Mouse (Mus musculus): ENCODE results near the gene Ssr2.
"Not testable (repeated sequence)": the region's sequence is repeated elsewhere in the genome, so short reads cannot be mapped to it uniquely, and the experiment has no call there.

The Ssr2 gene

DNA sequence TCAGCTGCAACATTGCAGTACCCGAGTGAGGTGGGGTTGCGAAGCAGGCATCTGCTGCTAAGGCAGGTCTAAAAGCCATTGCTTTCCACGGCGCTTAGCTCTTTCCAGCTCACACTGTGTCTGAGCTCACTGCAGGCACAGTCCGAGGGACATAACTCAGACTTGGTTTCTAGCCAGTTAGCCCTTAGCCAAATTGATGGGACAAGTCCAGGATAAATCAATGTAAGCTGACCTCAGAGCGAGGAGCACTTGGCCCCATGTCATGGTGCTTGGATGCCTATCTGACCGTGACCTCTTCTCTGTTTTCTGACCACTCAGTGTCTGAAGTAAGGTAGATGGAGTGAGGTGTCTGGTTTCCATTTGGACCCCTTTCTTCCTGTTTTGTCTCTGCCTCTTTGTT lies 11.7 kb upstream of the Ssr2 start:
- DNase-seq (ENCODE audit: low spot score), result no peak

DNA sequence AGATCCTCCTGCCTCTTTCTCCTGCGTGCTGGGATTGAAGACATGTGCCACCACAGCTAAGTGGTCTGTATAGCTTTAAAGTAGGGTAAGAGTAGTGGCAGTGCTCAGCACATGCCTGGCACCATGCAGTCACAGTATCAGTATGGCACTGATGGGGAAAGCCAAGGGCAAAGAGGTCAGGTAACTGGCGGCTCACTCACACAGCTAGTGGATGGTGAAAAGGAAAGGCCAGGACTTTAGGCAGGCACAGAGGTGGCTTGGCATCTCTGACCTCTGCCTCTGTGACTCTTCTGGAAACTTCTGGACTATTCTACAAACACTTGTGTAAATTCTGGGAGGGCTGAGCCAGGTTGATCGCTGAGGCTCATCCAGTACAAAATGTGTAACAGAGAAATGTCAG lies 9.6 kb upstream of the Ssr2 start:
- no peak for DNase-seq (ENCODE audit: low spot score)

DNA sequence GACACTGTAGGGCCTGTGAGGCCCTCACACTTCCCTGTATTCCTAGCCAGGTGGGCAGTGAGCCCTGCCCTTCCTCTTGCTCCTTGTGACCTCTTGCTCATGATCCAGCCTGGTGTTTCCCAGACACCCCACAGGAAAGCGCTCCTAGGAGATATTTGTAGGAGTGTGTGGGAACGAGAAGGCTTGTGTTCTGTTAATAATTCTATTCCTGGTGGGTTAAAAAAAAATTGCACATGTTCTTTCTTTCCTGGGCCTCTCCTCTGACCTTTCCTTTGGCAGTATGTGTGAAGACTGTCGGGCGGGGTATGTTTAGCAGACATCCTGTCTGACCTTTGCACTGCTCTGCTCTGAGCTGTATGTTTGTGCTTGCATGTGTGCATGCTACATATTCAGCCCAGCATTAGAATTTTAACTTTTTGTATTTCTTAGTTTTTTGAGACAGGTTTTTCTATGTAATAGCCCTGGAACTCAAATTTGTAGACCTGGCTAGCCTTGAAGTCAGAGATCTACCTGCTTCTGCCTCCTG lies 9.1 kb upstream of the Ssr2 start:
- DNase-seq (ENCODE audit: low spot score), result no peak

DNA sequence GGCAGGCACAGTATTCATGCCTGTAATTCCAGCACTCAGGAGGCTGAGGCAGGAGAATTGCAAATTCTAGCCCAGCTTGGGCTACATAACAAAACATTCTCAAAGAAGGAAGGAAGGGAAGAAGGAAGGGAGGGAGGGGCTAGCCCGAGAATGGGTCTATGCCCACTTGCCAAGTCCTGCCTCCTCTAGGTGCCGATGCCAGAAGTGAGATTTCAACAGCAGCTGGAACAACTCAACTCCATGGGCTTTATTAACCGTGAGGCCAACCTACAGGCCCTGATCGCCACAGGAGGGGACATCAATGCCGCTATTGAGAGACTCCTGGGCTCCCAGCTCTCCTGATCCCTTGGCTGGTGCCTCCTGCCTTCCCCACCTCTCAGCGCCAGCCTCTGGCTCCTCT lies 7.8 kb upstream of the Ssr2 start:
- DNase-seq (ENCODE audit: low spot score), result no peak

DNA sequence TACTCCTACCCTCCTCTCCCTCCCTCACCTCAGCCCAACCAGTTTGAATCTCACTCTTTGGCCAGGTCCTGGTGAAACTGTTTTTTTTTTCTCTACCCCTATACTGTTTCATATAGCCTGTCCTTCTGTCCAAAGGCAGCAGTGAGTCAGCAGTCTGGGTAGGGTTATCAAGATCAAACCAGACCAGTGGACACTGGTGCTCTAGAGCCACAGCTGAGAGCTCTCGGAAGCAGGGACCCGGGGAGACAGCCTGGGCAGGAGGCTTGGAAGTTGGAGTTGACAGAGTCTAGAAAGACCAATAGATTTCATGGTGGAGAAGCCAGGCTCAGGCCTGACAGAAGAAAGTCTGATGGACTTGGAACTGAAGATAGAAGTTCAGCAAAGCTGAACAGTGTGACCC lies 7.1 kb upstream of the Ssr2 start:
- DNase-seq (ENCODE audit: low spot score), result no peak

DNA sequence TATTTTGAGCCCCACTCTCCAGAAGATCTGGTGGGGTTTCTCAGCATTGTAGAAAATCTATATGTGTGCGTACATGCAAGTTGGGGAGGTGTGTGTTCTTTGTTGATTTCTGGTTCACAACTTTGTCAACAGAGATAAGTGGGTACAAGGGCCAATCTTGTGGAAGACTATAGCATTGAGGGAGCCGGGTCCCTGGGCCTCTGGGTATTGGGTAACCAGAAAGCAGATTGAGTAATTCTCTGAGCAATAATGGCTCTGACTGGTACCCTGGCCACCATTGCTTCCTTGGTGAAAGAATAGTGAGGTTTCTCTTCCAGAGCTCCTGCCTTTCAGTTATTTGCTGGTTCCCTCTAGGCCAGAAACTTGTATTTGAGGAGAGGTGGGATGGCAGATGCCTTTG lies 6.6 kb upstream of the Ssr2 start:
- DNase-seq (ENCODE audit: low spot score), result no peak

DNA sequence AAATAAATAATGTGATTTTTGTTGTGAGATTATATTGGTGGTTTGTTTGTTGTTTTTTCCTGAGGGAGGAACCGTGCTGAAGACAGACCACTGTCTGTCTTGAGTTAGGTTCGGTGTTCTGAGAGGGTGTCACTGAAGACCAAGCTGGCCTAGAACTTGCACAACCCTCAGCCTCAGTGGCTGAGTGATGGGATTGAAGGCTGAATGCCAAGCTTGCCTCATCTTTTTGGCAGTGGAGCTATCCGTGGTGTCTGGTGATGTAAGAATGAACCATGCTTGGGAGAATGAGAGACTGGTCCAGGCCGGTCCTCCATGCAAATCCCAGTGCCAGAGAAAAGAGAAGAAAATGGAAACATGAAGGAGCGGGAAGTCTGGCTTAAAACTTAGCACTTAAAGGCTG lies 6.0 kb upstream of the Ssr2 start:
- DNase-seq (ENCODE audit: low spot score), result no peak

DNA sequence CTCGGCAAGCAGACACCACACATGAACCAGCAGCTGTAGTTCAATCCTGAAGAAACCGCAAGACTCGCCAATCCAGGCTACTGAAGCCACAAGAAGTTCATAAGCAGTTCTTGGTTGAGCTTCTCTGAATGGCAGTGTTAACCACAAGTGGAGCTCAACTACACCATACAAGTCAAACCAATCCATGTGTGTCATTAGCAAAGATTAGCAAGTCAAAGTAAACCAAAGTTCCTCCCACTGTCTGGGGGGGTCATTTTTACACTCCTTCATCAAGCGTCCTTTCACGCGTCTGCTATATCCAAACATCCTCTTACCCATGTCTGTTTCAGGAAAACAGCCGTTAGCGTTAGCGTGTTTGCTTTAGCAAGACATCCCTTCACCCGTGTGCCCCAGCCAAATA lies 5.3 kb upstream of the Ssr2 start:
- no peak for DNase-seq (ENCODE audit: low spot score)

DNA sequence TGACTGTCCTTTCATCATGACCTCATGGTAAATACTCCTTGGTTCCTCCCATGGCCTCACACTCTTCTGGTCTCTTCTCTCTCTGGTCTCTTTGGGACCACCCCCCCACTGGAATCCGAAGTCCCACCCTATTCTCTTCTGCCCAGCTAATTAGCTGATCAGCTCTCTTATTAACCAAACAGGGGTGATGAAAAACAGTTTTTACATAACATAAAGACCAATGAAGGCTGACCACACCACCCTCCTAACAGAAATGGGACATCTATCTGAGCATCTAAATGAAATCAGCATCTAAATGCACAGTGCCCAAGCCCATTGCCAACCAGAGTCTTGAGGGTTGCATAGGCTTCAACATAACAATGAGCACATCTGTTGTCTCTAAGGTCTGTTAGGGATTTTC lies 3.8 kb upstream of the Ssr2 start:
- no peak for DNase-seq (ENCODE audit: low spot score)

DNA sequence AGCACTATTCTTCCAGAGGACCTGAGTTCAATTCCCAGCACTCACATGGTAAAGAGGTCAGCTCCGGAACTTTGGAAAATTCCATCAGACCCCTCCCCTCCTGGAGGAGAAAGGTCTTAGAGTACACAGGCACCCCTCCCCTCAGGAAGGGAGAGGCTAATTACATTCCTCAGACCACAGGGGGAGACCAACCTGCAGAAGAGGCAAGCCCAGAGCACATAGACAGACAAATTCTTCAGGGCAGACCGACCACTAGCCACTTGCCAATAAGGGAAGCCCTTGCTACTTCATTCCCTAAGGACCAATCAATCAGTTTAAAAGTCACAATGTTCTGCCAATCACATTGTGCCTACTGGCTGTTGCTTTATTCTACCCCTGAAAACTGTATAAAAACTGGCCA lies 2.8 kb upstream of the Ssr2 start:
- DNase-seq (ENCODE audit: low spot score), result no peak

DNA sequence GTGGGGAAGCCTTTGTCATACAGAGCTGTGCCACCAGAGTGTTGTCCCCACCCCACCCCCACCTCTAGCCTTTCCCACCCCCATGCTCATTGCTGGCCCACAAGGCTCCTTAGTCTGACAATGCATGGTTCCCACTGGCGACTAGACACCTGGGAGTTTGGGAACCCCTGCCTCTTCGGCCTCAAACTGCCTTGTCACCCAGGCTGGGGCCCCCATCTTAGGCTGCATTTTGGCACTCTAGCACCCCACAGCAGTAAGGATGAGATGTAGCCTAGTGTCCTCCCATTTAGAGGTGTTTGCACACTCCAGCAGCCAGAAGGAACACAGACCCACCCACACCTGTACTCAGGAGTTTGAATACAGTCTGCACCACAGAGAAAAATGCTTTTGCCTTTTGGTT lies 1.9 kb upstream of the Ssr2 start:
- DNase-seq (ENCODE audit: low spot score), result no peak

DNA sequence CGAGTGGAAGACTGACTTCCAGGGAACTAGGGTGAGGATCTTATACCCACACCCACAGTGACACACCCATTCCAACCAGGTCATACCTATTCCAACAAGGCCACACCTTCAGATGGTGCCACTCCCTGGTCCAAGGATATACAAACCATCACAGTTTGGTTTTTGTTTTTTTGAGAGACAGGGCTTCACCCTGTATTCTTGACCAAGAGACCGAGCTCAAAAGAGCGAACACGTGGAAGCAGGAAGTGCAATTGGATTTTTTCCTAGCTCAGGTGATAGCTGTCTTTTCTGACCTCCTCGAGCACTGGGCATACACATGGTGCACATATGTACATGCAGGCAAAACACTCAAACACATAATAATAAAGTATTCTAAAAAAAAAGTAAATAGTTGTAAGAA lies 2.2 kb downstream of the Ssr2 start:
- not testable (repeated sequence) for DNase-seq (ENCODE audit: low spot score)

DNA sequence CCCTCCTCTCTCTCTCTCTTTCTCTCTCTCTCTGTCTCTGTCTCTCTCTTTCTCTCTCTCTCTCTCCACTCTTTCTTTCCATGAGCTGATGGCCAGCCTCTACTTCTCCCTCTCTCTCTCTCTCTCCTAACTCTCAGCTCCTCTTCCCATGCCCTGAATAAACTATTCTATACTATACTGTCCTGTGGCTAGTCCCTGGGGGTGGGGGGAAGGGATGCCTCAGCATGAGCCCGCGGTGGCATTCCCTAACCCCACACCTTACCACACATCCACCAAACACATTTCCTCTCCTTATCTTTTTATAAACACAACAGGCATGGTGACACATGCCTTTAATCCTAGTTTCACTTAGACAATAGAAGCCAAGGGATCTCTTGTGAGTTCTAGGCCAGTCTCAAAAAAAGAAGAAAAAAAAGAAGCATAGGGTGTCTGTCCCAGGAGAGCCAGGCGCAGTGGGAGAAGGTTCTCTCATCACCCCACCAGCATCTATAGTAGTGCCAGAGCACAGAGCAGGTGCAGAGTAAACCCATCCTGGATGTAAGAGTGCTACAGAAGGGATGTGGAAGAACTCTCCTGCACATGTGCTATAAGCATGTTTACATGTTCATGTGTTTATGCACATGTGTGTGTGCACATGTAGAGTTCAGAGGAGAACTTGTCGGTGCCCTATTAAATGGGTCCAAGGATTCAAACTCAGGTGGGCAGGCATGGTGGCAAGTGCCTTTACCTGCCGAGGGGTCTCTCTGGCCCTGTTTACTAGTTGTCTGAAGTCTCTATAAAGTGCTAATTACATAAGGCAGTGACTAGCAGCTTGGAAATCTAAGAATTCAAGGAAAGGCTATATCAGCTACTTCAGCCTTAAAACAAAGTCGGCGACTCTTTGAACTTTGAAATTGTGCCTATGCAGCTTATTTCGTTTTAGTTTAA lies 3.1 kb downstream of the Ssr2 start:
- DNase-seq (ENCODE audit: low spot score), result no peak

DNA sequence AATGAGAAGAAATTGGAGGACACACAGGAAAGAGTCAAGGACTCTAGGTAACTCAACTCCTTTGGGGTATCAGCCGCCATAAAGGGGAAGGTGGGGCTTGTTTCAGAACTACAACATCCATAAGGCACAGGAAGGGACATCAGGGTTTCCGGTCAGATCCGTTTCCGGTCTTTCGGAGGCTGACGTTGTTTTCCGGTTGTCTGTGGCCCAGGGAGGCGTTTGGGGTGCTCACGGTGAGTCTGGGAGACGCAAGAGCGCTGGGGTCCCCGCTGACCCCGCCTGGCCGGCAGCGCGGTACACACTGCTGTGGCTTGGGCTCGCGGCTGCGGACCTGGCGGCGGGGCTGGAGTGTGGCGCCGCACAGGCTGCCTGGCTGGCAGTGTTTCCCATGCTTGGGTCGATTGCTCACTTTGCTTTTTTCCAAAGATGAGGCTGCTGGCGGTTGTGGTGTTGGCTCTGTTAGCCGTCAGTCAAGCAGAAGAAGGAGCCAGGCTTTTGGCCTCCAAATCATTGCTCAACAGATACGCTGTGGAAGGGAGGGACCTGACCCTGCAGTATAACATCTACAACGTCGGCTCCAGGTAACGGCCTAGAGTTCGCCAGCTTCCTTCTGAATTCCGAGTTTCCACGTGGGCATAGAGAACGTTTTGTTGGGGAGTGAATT lies 3.9 kb downstream of the Ssr2 start:
- peak; percentile 88 for DNase-seq (ENCODE audit: low spot score)

DNA sequence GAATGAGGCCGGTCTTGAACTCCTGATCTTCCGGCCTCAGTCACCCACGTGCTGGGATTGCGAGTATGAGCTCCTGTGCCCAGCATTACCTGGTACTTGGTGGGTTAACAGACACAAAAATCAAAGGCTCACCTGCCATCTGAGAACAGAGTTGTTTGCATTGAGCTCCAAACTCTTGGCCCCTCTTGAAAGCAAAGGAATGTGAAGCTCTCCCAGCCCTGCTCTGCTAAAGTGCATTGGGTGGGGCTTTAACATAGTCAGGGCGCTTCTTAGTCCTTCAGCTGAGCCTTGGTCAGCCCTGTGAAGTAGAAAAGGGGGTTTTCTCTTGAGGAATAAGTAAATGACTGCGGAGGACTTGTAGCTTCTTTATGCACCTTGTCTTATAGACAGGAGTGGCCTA lies 10.1 kb downstream of the Ssr2 start:
- DNase-seq (ENCODE audit: low spot score), result no peak

DNA sequence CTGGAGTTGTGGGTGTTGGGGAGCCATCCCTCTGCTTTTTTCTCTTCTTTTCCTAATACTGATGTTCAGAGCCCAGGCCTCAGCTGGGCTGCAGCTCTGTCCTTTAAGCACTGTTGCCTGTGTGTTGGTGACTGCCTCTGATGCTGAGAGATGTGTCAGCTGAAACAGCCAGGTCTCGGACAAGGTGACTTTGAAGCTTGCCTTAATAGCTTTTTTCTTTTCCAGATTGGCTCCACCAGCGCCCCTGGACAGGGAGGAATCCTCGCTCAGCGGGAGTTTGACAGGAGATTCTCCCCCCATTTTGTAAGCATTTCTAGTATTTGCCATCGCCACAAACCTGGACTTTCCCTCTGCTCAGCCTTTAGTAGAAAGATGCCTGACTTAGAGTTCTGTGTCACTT lies 11.0 kb downstream of the Ssr2 start:
- DNase-seq (ENCODE audit: low spot score), result no peak

DNA sequence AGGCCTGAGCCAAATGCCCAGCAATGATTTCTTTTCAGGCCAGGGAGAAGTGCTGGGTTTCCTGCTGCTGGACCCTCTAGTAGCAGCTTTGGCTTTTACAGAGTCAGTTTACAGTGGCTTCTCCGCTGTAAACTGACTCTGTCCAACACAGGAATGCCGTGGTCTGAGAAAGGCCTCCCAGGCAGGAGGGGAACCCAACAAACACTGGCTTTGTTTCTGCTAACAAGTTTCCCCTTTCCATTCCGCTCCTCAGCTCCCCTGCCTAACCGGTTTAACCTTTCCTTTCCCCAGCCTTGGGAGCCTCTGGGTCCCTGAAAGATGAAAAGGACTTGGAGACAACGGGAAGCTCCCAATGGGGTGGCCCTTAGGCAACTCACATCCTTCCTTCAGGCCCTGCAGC lies 14.6 kb downstream of the Ssr2 start:
- DNase-seq (ENCODE audit: low spot score), result peak; percentile 46

DNA sequence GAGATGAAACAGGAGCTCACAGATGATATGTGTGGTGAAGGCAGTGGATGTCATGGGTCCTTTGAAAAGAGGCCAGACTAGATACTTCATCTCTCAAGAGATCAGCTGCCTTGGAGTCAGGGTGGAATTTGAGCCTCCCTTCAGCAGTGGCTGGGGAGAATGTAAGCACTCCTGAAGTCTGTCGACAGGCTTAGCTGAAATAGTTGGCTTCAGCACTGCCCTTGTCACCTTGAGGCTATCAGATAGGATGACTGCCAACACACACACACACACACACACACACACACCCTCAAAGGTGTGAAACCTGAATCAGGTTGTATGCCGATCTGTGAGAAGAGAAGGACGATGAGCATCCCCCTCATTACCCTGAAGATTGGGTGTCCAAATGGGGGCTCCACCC lies 15.4 kb downstream of the Ssr2 start:
- DNase-seq (ENCODE audit: low spot score), result no peak

DNA sequence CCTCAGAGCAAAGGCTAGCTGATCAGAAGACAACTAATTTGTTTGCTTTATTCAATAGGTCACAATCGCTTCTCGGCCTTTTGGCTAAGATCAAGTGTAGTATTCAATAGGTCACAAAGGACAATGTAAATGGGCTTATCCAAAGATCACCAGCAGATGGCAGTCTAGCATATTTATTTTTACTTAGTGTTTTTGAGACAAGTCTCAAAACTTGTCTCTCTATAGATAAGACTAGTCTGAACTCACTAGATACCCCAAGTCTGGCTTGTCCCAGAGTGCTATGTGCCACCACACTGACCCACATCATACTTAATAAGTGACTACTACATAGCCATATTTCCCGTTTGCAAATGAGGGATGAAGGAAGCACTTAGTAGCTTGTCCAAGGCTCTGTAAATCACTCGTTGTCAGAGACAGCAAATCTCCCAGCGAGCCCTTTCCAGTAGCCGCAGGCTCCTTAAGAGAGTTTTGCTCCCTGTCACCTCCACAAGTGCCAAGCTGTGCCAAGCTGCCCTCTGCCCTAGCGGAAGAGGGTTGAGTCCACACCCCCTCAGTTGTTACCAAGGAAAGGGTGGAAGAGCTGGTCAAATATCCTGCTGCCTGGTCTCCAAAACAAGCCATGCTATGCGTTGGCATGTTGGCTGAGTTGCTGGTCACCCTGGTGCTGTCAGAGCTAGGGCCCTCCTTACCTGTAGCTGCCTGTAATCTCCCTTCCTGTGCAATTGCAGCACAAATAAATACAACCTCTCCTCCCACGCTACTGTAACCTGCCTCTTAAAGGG lies 16.5 kb downstream of the Ssr2 start:
- peak; percentile 81 for DNase-seq (ENCODE audit: low spot score)

DNA sequence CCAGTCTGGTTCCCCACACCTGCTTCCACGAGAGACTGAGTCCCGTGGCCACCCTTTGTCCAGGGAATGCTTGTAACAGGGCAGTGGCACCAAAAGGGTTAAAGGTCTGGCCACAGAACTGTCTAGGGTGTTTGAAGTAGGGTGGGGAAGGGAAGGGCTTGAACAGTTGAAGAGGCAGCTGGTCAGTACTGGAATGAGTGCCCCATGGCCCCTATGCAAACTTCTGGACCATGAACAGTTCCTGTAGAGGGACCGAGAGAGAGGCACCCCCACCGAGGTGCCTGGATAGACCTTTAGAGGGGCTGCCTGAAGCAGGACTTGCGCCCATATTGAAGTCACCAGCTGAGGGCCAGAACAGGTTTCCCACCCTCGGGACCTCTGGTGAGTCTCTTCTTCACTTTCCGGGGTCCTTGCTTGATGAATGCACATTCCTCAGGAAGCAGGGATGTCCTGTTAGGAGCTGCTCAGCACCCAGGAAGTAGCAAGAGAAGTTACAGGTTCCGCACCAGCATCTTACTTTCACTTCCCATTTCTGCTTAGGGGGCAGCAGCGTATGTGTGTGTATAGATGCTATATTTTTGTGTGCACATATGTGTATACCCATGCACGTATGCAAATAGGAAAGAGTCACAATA lies 17.4 kb downstream of the Ssr2 start:
- no peak for DNase-seq (ENCODE audit: low spot score)

DNA sequence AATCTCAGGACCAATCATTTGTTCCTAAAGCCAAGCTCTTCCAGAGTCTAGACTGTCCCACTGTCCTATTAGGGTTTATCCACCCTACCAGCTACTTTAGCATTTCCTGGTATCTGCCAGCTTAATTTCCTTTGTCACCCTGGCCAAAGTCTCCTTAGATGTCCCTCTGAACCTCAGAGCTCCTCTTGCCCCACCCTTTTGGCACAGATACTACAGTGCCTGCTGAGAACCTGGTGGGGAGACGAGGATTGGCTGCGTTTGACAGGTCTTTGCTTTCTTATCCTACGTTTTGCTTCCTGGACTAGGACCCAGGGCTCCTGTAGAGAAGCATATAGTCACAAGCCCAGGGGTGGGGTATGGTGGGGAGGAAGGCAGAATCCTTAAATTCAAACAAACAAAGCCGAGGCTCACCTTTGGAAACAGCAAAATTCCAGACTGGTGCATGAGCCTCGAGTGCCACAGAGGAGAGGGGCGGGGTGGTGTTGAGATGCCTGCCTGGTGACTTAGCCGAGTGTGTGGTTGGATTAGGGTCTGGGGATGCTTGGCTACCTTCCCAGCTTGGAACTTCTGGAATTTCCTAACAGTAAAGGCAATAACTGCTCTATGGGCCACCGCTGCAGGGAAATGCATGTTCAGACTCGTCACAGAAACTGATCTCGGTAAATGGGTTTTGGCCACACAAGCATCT lies 18.4 kb downstream of the Ssr2 start:
- DNase-seq (ENCODE audit: low spot score), result no peak

DNA sequence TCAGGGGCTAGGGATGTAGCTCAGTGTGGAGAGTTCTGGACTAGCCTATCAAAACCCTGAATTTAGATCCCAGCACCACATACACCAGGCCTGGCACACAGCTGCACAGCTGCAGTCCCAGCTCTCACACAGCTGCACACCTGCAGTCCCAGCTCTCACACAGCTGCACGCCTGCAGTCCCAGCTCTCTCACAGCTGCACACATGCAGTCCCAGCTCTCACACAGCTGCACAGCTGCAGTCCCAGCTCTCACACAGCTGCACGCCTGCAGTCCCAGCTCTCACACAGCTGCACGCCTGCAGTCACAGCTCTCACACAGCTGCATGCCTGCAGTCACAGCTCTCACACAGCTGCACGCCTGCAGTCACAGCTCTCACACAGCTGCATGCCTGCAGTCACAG lies 20.9 kb downstream of the Ssr2 start:
- DNase-seq (ENCODE audit: low spot score), result not testable (repeated sequence)

Data from embryo, embryonic 10 days (tissue).